Comparison of ENCODE assay signal across 8 mouse cellular contexts in the genomic region with DNA sequence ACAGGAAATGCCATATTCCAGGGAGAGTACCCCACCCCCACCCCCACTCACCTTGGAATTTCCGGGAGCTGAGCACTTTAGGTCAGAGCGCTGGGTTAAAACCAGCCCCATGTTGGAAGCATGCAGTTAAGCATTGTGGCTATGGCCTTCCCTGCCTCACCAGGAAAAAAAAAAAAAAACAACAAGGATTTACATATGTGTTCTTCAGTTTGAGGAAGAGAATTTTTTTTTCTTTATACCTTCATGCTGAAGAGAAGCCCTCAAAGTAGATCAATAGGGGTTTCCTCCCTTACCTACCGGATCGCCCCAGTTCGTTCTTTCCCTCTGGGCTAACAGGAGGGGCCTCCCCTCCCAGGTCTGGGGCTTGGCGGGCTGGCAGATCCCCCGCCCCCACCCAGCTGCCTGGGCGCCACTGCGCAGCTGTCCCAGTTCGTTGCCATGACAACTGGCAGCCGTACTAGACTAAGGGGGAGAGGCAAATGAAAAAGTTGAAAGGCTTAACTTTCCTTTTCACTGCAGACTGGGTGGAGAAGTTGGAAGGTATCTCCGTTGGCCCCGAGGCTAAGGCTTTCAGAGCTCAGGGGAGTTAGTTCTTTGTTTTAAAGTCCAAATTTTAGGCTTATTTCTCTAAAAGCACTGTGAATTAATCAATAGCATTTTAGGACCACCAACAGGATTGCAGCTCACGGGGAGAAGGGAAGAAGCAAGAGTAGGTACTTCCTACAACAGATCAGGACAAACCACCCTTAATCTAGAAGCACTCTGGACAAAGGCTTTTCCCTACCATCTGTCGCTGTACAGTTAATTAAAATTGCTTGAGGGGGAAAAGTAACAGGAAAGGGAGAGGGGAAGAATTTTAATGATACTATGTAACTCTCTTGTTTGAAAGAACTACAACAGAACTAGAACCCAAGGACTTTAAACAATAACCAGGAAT. TPM values are rescaled to one million over a fixed set of nuclear protein-coding genes. Genes with fewer than 3 reads are reported as not detected.
A peak's percentile ranks its signal among the peaks of the same experiment; 100 is the strongest.
DNase-seq lines count a peak whose midpoint lies in the region; ATAC-seq and TF ChIP-seq lines count a peak whose summit lies in the region.

No protein-coding gene starts in this region.

- peak overlapping the region; percentile 64 for H3K9ac ChIP-seq in lung, embryonic 16.5 days (ENCODE audit: low read length)

- peak overlapping the region; percentile 68 for H3K4me3 ChIP-seq in G1E (ENCODE audit: low read depth, low read length)
- peak overlapping the region; percentile 50 for H3K4me3 ChIP-seq in hindbrain, embryonic 10.5 days
- H3K4me3 ChIP-seq in lung, embryonic 16.5 days (ENCODE audit: low read length), result peak overlapping the region; percentile 47
- H3K4me3 ChIP-seq in thymus, adult 2 months (ENCODE audit: control insufficient read depth, insufficient read depth, low read length), result peak overlapping the region; percentile 15

- DNase-seq in G1E (ENCODE audit: low spot score), result peak; percentile 84
- peak; percentile 36 for DNase-seq in cerebellum, adult 8-10 months
- DNase-seq in hindbrain, embryonic 10.5 days (ENCODE audit: low spot score), result peak; percentile 93
- DNase-seq in layer of hippocampus, adult 9-11 months, result peak; percentile 92
- DNase-seq in ovary, adult 18-20 months (ENCODE audit: low spot score), result peak; percentile 90
- peak; percentile 92 for DNase-seq in thymus, adult 2 months

- no peaks in the 10 kb centered on the region for H3K9me3 ChIP-seq in G1E (replicated peaks)
- no peaks in the 10 kb centered on the region for H3K9me3 ChIP-seq in hindbrain, embryonic 10.5 days
- no peaks in the 10 kb centered on the region for H3K9me3 ChIP-seq in lung, embryonic 16.5 days (ENCODE audit: control insufficient read depth, low read length)

- TF ChIP-seq POLR2A in thymus, adult 2 months (IDR thresholded peaks at IDR 0.05; ENCODE audit: control insufficient read depth, extremely low read depth, insufficient read depth, low read length, poor library complexity), result no peak

- TF ChIP-seq CTCF in G1E (IDR thresholded peaks at IDR 0.05; ENCODE audit: low read depth, low read length), result no peak
- TF ChIP-seq CTCF in thymus, adult 2 months (IDR thresholded peaks at IDR 0.05; ENCODE audit: borderline replicate concordance, control insufficient read depth, extremely low read depth, insufficient read depth, low read length, poor library complexity), result no peak

- peak overlapping the region; percentile 89 for H3K27ac ChIP-seq in hindbrain, embryonic 10.5 days
- H3K27ac ChIP-seq in lung, embryonic 16.5 days (ENCODE audit: low read length), result peak overlapping the region; percentile 97
- peak overlapping the region; percentile 70 for H3K27ac ChIP-seq in thymus, adult 2 months (ENCODE audit: control insufficient read depth, insufficient read depth, low read length)

- WGBS in hindbrain, embryonic 10.5 days, result under 1% methylated on average over 15 of the region's 15 CpGs
- 0% methylated on average over 15 of the region's 15 CpGs for WGBS in lung, embryonic 16.5 days
- 8% methylated on average over 15 of the region's 15 CpGs for WGBS in thymus, adult 2 months

- H3K4me1 ChIP-seq in G1E (ENCODE audit: insufficient read depth, low read depth, low read length), result peaks cover 45% of the 10 kb centered on the region
- peaks cover 40% of the 10 kb centered on the region for H3K4me1 ChIP-seq in hindbrain, embryonic 10.5 days (replicated peaks)
- H3K4me1 ChIP-seq in lung, embryonic 16.5 days (replicated peaks; ENCODE audit: control insufficient read depth, insufficient read depth, low read length), result peaks cover 19% of the 10 kb centered on the region
- peaks cover 7% of the 10 kb centered on the region for H3K4me1 ChIP-seq in thymus, adult 2 months (replicated peaks; ENCODE audit: control insufficient read depth, insufficient read depth, low read length)

- H3K36me3 ChIP-seq in G1E (replicated peaks), result peaks cover 53% of the 10 kb centered on the region
- peaks cover 40% of the 10 kb centered on the region for H3K36me3 ChIP-seq in hindbrain, embryonic 10.5 days
- H3K36me3 ChIP-seq in lung, embryonic 16.5 days (ENCODE audit: control insufficient read depth, insufficient read depth, low read length), result peaks cover 22% of the 10 kb centered on the region
- peaks cover 26% of the 10 kb centered on the region for H3K36me3 ChIP-seq in thymus, adult 2 months (ENCODE audit: control insufficient read depth, insufficient read depth, low read length)

- peak; percentile 90 for ATAC-seq in G1E (ENCODE audit: extremely low read depth, insufficient number of reproducible peaks, low FRiP score, poor library complexity, severe bottlenecking)
- ATAC-seq in frontal cortex, adult (ENCODE audit: low TSS enrichment), result peak; percentile 97
- ATAC-seq in lung, embryonic 16.5 days (ENCODE audit: low read depth), result peak; percentile 98

- peak overlapping the region; percentile 67 for H3K4me2 ChIP-seq in lung, embryonic 16.5 days (ENCODE audit: low read depth, low read length)

- no peaks in the 10 kb centered on the region for H3K27me3 ChIP-seq in G1E (ENCODE audit: insufficient read depth, low read length)
- H3K27me3 ChIP-seq in hindbrain, embryonic 10.5 days (ENCODE audit: insufficient read depth, poor library complexity, severe bottlenecking), result no peaks in the 10 kb centered on the region
- no peaks in the 10 kb centered on the region for H3K27me3 ChIP-seq in lung, embryonic 16.5 days (ENCODE audit: control insufficient read depth, insufficient read depth, low read depth, low read length)
- no peaks in the 10 kb centered on the region for H3K27me3 ChIP-seq in thymus, adult 2 months (ENCODE audit: control insufficient read depth, insufficient read depth, low read length)

RNA-seq across cellular contexts. Expression of gene Cbx5, which starts 24.4 kb away (rescaled TPM):
- total RNA-seq in G1E (2014; fragmentation: Nextera tagmentation) (261 and 300 TPM in 2 replicates), G1E (2017) (215 and 278 TPM in 2 replicates)
- 7.0 and 9.5 TPM in 2 replicates for polyA plus RNA-seq in G1E (2012)
- 157 and 186 TPM in 2 replicates for polyA plus RNA-seq in hindbrain, embryonic 10.5 days (2016; fragmentation: Nextera tagmentation; extraction: Ambion mirVana)
- 99.2 and 102 TPM in 2 replicates for polyA plus RNA-seq in lung, embryonic 16.5 days (2015; fragmentation: Nextera tagmentation; extraction: Ambion mirVana)
- 34.2 and 37.0 TPM in 2 replicates for polyA plus RNA-seq in thymus, adult 2 months (2012; rRNA removed)

RNA-seq across cellular contexts. Expression of gene Hnrnpa1, which starts 25.0 kb away (rescaled TPM):
- total RNA-seq in G1E (2014; fragmentation: Nextera tagmentation), result 379 and 391 TPM in 2 replicates
- total RNA-seq in G1E (2017), result 797 and 984 TPM in 2 replicates
- polyA plus RNA-seq in G1E (2012), result 143 and 212 TPM in 2 replicates
- 1,344 and 1,669 TPM in 2 replicates for polyA plus RNA-seq in hindbrain, embryonic 10.5 days (2016; fragmentation: Nextera tagmentation; extraction: Ambion mirVana)
- polyA plus RNA-seq in lung, embryonic 16.5 days (2015; fragmentation: Nextera tagmentation; extraction: Ambion mirVana), result 728 and 785 TPM in 2 replicates
- 155 and 178 TPM in 2 replicates for polyA plus RNA-seq in thymus, adult 2 months (2012; rRNA removed)

RNA-seq across cellular contexts. Expression of gene Nfe2, which starts 43.0 kb away (rescaled TPM):
- total RNA-seq in G1E (2014; fragmentation: Nextera tagmentation) (254 and 313 TPM in 2 replicates), G1E (2017) (177 TPM in 2 replicates)
- polyA plus RNA-seq in G1E (2012), result 151 and 155 TPM in 2 replicates
- polyA plus RNA-seq in hindbrain, embryonic 10.5 days (2016; fragmentation: Nextera tagmentation; extraction: Ambion mirVana), result 7.3 and 8.5 TPM in 2 replicates
- polyA plus RNA-seq in lung, embryonic 16.5 days (2015; fragmentation: Nextera tagmentation; extraction: Ambion mirVana), result 4.3 and 6.9 TPM in 2 replicates
- polyA plus RNA-seq in thymus, adult 2 months (2012; rRNA removed), result 4.9 and 7.3 TPM in 2 replicates

RNA-seq across cellular contexts. Expression of gene Smug1, which starts 48.3 kb away (rescaled TPM):
- 7.8 and 10.6 TPM in 2 replicates for total RNA-seq in G1E (2014; fragmentation: Nextera tagmentation)
- total RNA-seq in G1E (2017), result 9.0 and 11.3 TPM in 2 replicates
- 3.6 and 5.0 TPM in 2 replicates for polyA plus RNA-seq in G1E (2012)
- 24.3 TPM in 2 replicates for polyA plus RNA-seq in hindbrain, embryonic 10.5 days (2016; fragmentation: Nextera tagmentation; extraction: Ambion mirVana)
- 17.4 and 20.7 TPM in 2 replicates for polyA plus RNA-seq in lung, embryonic 16.5 days (2015; fragmentation: Nextera tagmentation; extraction: Ambion mirVana)
- polyA plus RNA-seq in thymus, adult 2 months (2012; rRNA removed), result 24.2 and 25.1 TPM in 2 replicates

RNA-seq across cellular contexts. Expression of gene Copz1, which starts 57.3 kb away (rescaled TPM):
- total RNA-seq in G1E (2014; fragmentation: Nextera tagmentation), result 494 and 507 TPM in 2 replicates
- total RNA-seq in G1E (2017), result 182 and 184 TPM in 2 replicates
- 72.4 and 97.2 TPM in 2 replicates for polyA plus RNA-seq in G1E (2012)
- 288 and 299 TPM in 2 replicates for polyA plus RNA-seq in hindbrain, embryonic 10.5 days (2016; fragmentation: Nextera tagmentation; extraction: Ambion mirVana)
- 282 and 290 TPM in 2 replicates for polyA plus RNA-seq in lung, embryonic 16.5 days (2015; fragmentation: Nextera tagmentation; extraction: Ambion mirVana)
- 106 and 124 TPM in 2 replicates for polyA plus RNA-seq in thymus, adult 2 months (2012; rRNA removed)

Comparison
In these comparisons a context has a peak if more than half of its experiments do, and no peak if none do; other contexts are left out.
1. Peak in every context shown above with its lines: DNase-seq, ATAC-seq, H3K4me3 ChIP-seq and H3K27ac ChIP-seq.
2. DNase-seq: peak in every context shown above with its lines; median percentile 93 in hindbrain, embryonic 10.5 days; 92 in layer of hippocampus, adult 9-11 months; 92 in thymus, adult 2 months; 90 in ovary, adult 18-20 months; 84 in G1E; 36 in cerebellum, adult 8-10 months.
3. H3K4me3 ChIP-seq: peak in every context shown above with its lines; median percentile 68 in G1E; 50 in hindbrain, embryonic 10.5 days; 47 in lung, embryonic 16.5 days; 15 in thymus, adult 2 months.
4. RNA of gene Nfe2, which starts 43.0 kb away (polyA plus RNA-seq): 151 to 155 TPM in G1E; 7.3 to 8.5 TPM in hindbrain, embryonic 10.5 days, 4.9 to 7.3 TPM in thymus, adult 2 months and 4.3 to 6.9 TPM in lung, embryonic 16.5 days; every median in the first group is over 10 times any median in the second.